Mouse (Mus musculus): Measurements from ENCODE around the gene Slc35f1. TPM values are rescaled to one million over a fixed set of nuclear protein-coding genes. Genes with fewer than 3 reads are reported as not detected.
A peak's percentile ranks its signal among the peaks of the same experiment; 100 is the strongest.

Slc35f1 gene
- total RNA-seq, 2 experiments from 2014 or later, result 32.1 to 33.9 TPM

DNA sequence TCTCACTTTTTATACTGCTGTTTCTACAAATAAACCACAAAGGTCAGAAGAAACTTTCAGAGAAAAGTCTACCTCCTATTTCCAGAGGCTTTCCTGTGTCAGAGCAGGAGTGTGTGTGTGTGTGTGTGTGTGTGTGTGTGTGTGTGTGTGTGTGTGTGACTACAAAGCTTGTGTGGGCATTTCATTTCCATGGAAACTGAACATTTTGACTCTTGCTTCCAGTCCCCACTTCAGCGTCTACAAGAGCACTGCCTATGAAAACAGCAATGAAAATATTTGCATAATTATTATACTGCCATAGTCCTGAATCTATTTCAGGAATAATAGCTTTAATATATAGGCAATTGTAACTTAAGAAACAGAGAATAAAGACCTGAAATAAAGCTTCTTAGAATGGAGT, 241.8 kb downstream of the Slc35f1 start:
- DNase-seq, result no peak

DNA sequence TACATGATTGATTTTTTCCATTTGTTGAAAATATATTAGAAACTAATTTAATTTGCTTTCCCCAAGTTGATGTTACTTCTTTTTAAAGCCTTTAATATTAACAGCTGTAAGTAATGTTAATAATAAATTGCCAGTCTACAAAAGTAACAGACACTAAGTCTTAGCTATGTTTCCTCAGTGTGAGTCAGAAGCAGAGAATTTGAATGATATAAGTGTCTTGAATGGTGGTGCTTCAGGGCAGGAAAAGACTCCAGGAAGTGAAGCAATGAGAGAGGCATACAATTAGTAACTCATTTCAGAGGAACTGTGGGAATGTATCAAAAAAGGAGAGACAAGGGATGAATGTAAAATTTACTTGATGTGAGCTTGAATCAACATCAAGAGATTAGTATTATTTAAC, 244.3 kb downstream of the Slc35f1 start:
- no peak for DNase-seq

DNA sequence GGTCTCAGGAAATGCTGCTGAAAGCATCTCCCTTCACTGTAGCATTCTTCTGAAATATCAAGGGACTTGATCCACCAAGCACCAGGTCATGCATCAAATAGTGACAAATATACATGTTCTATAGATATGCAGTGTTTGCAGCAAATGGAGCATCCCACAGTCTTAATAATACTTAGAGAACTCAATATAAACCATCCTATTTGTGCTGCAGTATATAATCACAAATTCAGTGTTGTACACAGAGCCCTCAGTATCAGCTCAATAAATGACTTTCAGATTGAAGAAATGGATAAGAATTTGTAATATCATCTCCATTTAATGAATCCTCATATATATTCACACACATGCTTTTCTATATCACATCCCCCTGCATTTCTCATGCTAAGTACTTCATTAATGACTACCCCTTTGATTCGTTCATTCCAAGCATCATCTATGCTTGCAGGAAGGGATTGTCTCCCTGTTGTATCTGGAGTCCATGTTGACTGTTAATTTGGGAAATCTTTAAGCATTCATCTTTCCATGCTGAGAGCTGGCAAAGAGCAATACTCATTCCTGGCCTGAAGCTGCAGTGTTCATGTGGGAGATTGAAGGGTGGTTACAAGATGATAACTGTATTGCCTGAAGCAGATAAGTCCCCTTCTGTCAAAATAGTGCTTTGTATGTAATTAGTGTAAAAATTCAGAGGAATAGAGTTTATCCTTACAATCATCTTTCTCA, 249.9 kb downstream of the Slc35f1 start:
- no peak for DNase-seq

DNA sequence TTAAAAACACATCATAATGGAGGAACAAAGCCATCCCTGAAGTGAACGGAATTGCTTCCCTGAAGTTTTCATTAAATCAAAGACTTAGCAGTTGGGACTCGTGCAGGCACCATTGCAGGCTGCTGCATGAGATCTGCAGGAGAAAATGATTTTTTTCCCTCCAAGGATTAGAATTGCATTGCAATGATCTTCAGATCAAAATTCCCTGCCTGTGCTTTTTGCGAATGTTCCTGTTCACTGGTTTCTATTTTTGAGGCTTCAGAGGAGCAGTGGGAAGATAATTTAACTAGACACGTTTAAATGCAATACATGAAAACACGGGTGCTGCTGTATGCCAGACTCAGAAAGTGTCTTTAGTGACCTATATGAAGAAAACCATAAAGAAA, 250.5 kb downstream of the Slc35f1 start:
- no peak for DNase-seq

DNA sequence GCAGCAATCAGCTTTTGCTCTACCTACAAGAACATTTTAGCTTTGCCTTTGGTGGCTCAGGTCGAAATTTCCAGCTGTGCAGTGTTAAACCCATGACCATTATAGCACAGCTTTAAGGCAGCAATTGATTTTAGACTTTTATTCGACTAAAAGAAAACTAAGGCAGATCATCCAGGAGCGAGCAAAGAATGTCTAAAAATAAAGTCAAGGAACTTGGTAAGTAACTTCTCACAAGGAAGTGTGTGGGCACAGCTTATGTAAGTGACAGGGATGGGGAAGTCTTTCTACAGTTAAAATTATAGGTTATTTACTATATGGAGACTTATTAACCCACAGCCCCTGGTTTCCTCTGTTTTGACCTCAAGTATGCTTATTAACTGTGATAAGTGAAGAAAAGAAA, 262.2 kb downstream of the Slc35f1 start:
- DNase-seq, result no peak

DNA sequence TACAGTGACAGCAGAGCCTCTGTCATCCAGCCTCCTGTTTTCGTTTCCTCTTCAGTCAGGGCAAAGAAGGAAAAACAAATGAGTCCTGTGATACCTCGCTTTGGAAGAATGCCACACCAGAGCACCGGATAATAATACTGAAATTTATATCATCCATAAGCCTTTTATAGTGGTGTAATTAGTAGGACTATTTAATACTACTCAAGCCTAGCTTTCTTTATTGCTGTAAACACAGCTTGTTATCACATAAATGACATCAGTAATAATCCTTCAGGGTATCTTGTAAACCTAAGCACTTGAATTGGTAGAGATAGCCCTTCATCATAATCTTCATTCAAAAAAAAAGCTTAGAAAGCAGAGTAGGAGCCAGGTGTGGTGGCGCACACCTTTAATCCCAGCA, 266.4 kb downstream of the Slc35f1 start:
- DNase-seq, result no peak

DNA sequence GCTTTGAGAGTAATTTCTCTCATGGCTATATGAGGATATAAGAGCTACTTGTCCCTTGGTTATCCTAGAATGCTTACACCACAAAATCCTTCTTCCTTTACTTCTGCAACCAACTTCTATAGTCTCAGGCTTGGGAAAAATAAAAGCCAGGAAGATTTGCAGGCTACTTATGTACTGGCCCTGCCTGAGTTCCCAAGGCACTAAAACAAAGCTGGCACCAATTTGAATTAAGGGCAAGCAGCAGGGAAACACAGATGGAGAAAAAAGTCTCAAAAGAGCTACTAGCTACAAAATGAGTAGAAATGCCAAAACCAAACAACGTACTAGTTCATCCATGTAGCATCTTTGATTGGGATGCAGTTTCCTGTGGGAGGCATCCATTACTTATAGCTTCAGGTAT, 288.9 kb downstream of the Slc35f1 start:
- DNase-seq, result no peak

DNA sequence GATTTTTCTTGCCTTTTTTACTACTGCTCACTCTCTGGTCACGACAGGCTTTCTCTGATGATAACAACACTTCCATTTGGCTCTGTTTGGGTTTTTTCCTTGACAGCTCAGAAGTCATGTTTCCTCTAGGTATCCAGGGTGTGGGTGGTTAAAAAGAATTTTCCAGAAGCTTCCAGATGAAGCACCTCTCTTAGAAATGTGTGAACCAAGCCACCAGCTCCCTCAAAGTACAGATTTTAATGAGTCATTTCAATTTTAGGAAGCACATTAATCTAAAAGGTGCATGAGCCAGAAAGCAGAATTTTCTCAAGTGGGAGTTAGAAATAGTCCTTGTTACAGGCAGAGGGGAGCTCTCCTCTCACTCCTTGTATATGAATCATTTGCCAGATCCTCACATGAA, 292.5 kb downstream of the Slc35f1 start:
- DNase-seq, result no peak

DNA sequence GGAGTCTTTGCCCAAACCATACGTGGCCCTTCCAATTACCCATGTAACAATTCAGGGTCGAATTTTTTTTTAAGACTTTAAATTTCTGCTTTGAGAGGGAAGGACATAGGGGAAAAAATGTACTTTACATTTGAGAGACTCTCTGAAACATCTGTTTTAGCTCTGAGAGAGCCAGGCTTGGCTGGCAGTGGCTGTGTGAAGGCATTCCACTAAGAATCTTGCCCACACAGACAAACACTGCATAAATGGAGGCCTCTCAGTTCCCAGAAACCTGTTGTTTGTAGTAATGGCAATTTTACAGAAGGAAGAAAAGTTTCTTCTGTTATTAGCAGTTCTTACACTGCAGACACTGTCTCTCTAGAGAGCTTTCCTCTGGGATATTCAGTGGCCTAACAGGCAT, 301.9 kb downstream of the Slc35f1 start:
- DNase-seq, result no peak

DNA sequence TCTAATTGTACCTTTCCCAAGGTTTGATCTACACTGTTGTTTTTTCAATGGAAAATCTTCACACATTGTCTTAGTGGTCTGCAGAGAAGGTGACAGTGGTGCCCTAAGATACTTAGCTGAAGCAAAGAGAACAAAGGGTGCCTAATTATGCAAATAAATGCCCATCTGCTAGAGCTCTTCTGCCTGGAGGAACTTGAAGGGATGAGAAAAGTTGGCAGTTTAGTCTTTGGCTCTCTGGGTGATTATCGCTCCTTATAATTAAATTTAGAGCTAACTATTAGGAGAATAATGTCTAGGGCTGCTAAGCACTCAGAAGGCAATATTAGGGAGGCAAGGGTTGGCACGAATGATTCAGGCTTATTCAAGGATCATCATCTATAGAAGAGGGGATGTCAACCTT, 306.6 kb downstream of the Slc35f1 start:
- DNase-seq, result no peak

DNA sequence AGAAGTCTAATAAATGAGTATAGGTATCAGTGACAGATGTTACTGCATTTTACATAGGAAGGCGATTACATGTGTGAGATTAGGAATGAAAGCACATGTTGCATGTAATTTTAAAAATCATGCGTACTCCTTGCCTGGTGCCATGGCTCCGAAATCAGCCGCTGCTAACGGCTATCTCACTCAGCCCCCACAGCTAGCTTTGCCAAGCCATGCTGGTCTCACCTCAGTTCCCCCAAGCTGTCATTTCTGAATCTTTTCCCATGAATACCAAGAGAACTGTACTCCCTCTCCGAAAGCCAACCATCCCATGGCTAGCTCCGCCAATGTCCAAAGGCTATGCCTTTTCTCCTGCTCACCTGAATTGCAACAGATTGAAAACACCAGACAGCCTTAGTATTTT, 310.8 kb downstream of the Slc35f1 start:
- no peak for DNase-seq

DNA sequence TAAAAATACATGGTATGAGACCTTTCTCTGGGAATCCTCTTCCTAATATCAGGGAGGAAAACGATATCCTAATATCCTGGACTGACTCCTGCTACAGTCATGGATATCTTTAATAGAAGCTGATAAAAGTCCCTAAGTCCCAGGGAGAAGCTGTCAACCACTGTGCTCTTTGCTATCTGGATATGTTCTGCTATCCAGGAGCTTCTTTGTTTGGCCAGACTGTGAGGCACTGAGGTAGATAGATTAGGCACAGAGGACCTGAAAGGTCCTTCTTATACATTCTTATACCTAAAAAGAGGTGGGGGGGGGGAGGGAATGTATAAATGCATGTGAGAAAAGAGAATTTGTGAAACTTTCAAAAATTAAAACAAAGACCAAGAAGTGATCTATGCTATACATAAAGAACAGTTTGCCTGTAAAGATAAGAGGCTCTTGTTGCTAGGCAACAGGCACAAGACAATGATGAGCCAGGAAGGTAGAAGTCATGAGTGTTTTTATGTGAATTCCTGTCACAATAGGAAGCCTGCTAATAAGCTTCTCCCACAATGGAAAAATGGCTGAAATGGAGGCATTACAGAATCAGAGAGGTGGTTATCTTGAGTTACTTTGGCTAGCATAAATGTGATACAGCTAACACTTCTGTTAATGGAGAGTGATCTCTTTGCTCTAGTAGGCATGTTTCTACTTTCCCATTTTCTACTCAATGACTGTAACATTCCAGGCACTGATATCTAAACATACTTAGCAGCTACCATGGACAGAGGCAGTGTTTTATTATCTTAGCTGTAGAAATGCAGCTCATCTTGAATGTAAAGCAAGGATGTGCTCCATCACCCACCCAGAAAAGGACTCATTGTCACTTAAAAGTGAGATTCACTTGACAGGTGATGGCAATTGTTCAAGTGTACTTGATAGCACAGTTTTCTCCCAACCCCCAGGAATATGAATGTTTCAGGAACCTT, 316.2 kb downstream of the Slc35f1 start:
- DNase-seq, result no peak

DNA sequence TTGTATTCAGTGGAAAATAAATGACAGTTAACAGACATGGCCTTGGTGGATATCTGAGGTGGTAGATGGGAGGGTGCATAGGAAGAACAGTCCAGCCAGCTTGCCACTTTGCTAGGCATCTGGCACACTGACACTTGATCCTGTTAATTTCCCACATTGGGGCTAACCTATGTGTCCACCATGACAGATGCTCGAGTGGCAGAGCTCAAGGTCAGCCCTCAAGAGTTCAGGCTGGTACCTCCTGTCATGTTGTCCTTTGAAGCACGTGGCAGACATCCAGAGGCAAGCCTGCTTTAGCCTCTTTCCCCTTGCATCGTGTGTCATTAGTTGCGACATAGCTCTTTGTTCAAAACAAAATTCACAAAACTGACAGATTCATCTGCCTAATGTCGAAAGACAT, 323.5 kb downstream of the Slc35f1 start:
- DNase-seq, result no peak

DNA sequence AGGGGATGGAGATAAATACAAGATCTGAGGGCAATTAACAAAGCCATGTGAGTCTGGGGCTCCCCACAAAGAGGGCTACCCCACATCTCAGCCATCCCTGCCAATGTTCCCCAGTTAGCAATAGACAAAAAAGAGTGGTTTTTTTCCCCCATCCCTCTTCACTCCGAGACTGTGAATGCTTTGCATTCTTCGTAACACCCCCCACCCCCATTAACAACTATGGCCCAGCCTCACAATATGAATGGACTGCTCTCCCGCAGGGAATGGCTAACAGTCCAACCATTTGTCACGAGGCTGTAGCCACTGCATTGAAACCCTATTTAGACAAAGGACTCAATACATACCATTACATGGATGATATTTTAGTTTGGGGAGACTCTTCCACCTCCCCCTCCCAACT, 338.1 kb downstream of the Slc35f1 start:
- no peak for DNase-seq

DNA sequence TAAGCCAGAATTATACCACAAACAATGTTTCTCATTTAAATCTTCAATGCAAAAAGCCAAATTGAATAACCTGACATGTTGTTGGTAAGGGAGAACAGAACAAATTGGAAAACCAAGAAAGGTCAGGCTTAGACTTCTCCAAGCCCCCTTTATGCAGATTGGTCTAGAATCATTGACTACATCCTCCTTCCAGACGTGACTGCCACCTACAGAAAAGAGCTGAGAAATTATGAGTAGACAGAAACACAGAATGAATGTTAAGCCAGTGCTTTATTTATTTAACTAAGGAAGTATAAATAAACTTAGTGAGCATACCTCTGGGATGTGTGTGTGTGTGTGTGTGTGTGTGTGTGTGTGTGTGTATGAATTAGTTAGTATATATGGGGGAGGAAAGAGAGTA, 344.9 kb downstream of the Slc35f1 start:
- no peak for DNase-seq

DNA sequence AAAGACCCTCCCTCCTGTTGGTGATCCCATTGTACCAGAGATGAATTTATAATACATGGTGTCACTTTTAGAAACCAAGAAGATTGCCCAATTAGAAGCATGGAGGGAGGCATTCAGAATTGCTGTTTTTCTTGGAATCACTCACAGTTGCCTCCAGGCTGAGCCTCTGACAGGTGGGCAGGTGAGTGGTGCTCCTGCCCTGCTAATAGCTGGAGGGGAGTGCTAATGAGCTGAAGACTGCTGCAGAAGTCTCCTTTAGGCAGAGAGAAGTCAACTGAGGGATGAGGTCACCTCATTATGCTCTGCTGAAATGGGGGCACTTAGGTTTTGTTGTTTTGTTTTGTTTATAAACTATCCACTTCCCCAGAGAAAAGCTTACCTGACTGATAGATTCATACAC, 355.6 kb downstream of the Slc35f1 start:
- no peak for DNase-seq

DNA sequence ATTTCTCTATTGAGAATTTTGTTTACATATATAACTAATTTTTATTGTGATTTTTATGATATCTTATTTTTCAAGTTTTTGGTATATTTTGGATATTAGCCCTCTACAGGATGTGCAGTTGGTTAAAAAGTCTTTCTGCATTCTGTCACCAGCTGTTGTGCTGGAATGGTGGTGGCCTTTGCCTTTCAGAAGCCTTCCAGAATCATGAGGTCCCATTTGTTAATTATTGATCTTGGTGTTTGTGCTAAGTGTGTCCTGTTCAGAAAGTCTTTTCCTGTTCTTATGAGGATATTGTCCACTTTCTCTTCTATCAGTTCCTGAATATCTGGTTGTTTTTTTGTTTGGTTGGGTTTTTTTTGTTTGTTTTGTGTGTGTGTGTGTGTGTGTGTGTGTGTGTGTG, 362.2 kb downstream of the Slc35f1 start:
- no peak for DNase-seq

DNA sequence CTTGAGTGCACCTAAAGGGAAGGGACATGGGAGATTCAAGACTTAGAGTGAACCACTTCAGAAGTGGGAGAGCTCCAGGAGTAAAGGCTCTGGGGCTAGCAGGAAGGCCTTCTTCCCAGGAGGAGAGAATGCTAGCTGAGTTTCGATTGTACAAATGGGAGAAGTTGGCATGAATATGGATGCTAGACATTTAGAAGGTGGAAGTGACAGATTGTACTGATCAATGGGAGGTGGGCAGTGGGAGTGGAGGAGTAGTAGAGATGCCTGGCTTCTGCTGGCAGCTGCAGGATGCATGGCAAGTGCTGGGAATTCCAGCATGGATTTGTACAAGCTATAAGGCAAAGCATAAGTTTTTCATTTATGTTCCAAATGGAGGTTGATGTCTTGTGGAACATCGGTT, 370.4 kb downstream of the Slc35f1 start:
- DNase-seq, result peak; percentile 9 to 16

DNA sequence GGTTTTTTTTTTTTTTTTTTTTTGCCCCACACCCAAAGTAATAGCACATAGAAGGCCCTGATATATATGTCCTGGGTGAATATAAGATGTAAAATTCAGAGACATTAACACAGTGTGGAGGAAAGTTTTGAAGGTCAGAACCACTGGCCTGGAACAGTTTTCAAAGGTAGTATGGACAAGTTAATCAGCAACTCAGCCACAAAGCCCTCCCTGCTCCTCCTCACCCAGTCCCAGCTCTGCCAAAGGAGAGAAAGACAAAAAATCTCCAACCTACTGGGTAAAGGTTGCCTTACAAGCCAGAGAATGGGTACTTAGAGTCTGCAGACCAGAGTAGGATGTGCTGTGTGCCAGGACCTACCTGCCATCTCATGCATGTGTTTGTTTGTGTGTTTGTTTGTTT, 372.4 kb downstream of the Slc35f1 start:
- DNase-seq, result no peak

DNA sequence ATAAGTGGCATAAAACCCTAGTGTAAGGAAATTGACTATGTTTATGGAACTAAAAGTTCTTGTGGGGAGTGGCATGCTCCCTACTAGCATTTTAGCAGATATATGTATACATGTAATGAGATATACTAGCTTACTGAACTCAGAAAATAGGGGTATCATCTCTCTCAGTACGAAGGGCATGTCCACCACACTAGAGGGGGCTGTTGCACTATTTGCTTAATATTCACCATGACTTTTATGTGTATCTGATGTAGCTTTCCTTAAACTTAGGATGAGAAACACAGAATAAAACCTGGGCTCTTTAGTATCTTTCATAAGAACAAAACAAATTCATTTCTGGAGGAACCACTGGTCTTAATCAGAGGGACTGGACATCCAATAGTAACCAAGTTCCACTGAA, 397.5 kb downstream of the Slc35f1 start:
- no peak for DNase-seq

DNA sequence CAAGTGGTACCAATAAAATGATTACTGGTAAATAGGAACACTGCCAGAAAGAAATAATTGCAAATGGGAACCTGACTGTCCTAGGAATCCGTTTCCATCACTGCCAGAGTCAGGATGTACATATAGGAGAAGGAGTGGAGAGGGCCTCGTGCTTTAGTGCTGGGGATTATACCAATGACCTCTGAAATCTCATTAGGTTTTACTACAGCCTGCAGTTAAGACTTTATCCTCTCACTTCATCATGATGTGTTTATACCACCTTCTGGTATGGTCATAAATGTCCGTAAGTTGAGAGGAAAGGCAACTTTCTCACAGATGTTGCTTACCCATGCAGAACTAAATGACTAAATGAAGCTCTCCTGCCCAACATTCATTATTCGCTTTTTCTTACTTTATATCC, 401.2 kb downstream of the Slc35f1 start:
- no peak for DNase-seq

DNA sequence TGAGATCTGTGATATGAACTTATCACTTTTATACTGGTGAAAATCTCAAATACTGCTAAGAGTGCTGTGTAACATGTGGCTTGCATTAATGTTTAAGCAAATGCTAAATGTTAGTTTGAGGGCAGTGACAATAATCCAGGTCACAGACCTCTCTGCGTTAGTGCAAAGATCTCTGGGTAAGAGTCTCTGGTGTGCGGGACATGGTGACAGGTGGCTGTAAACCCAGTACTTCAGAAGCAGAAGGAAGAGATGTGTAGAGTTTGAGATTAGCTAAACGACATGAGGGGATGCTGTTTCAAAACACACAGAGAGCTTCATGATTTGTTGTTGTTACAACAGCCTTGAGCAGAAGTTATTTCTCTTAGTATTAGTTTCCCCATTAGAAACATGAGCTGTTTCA, 406.1 kb downstream of the Slc35f1 start:
- no peak for DNase-seq

DNA sequence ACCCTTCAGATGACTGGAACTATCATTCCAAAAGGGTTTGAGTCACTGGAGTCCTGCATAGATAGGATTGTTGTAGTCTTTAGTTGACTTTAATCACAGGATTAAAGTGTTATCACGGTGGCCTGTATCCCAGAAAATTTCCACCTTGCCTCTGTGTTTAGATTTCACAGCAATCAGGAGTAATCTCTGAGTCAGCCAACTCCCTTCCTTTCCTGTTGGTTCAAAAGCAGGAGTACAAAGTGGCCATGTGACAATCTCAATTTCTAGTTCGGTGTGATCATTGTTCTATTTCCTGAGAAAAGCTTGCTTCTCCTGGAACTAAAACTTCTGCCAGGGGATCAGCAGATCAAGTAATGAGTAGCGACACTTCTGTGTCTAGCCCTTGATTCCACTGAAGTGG, 410.5 kb downstream of the Slc35f1 start:
- no peak for DNase-seq

DNA sequence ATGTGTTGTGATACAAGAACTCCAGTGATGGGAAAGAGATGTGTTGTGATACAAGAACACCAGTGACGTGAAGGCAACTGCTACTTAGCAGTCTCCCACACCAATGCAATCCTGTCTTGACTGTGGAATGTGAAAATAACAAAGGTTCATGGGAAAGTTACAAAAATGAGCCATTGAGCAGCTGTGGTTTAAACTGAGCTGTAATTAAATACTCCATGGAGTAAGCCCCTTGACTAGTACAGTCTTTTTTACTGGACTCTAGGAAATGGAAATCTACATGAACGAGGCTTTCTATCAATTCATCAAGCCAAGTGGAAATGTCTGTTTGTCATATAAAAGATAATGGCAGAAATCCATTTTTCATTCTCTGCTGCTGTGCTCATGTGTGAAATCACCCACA, 411.1 kb downstream of the Slc35f1 start:
- DNase-seq, result no peak

Data from layer of hippocampus, postnatal 36 days (tissue).